Mouse (Mus musculus) G1E (cell line): ENCODE measurements at regions not wholly inside any gene's neighbourhood (a gene's known extent, or its start where the extent isn't known, plus 50 kb on each side); places are given as distances from the start of the nearest gene placed in this dataset.

Experiments used
- ATAC-seq: 2 replicates; pipeline ENCODE4 v1.8.0; 2016; ENCODE audit warnings: mild to moderate bottlenecking; ENCODE audit not compliant: insufficient number of reproducible peaks, poor library complexity, low FRiP score, severe bottlenecking; ENCODE audit errors: extremely low read depth
- DNase-seq: peaks from one replicate; pipeline ENCODE4 v3.0.0; 2012; ENCODE audit warnings: low spot score
- H3K27me3 ChIP-seq: 2 replicates; pipeline ENCODE4 v1.6.1; 2012; ENCODE audit warnings: mild to moderate bottlenecking, low read length, inconsistent platforms; ENCODE audit not compliant: insufficient read depth
- H3K36me3 ChIP-seq: replicated peaks from 2 replicates; pipeline ENCODE3; 2012; ENCODE audit warnings: mild to moderate bottlenecking, inconsistent platforms
- H3K4me1 ChIP-seq: 2 replicates; pipeline ENCODE4 v1.6.1; 2012; ENCODE audit warnings: low read depth, low read length, inconsistent platforms, mixed read lengths; ENCODE audit not compliant: insufficient read depth
- H3K4me3 ChIP-seq: 2 replicates; pipeline ENCODE4 v1.5.1; 2012; ENCODE audit warnings: low read depth, mild to moderate bottlenecking, inconsistent platforms, low read length, moderate library complexity, mixed read lengths
- H3K9me3 ChIP-seq: replicated peaks from 2 replicates; pipeline ENCODE4 v1.6.1; 2012; ENCODE audit warnings: inconsistent platforms
- CTCF ChIP-seq: IDR thresholded peaks from 2 replicates; pipeline ENCODE4 v1.5.1; 2012; ENCODE audit warnings: low read depth, low read length, inconsistent platforms, mixed read lengths
- GATA1 ChIP-seq: IDR thresholded peaks from 2 replicates; pipeline ENCODE4 v1.6.1; 2012; ENCODE audit warnings: borderline replicate concordance, low read length, inconsistent platforms, mixed read lengths
- GATA2 ChIP-seq: IDR thresholded peaks from 2 replicates; pipeline ENCODE4 v1.6.1; 2012; ENCODE audit warnings: low read depth, low read length, inconsistent platforms, borderline replicate concordance
- POLR2AphosphoS5 ChIP-seq: IDR thresholded peaks from 2 replicates; pipeline ENCODE4 v1.6.1; 2012; ENCODE audit warnings: low read depth, low read length, inconsistent platforms; ENCODE audit not compliant: insufficient replicate concordance
- TAL1 ChIP-seq: conservative IDR thresholded peaks from 2 replicates; pipeline ENCODE4 v1.6.1; 2012; ENCODE audit warnings: low read depth, low read length, inconsistent platforms, mixed read lengths

DNA sequence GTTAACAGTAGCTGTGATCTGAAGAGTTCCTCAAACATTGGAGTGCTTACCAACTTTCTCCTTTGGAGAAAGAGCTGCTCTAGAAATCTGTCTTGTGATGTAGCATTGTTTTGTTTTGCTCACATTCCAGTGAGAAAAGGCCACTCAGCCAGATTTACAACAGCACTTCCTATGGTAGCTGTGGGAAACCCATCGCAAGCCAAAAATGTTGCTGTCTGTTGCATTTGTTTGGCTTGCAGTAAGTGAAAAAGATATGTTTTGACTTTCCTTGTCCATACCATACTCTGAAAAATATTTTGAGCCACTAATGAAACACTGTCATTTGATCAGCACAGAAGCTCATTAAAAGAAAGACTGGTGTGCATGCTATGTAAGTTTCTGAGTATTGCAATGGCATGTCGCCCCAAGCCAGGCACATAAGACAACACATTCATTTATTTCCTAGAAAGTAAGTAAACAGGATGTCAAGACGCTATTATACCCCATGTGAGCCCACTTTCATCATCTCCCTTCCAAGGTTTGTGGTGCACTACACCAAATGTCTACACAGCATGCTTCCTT, 66.2 kb downstream of the Car2 start:
- no peak for ATAC-seq
- Histone ChIP-seq H3K9me3 (no peaks in the 10 kb centered on the region), H3K27me3 (no peaks in the 10 kb centered on the region), H3K4me1 (no peaks in the 10 kb centered on the region), H3K36me3 (no peaks in the 10 kb centered on the region), H3K4me3 (no peak overlapping the region)
- no peak for DNase-seq
- TF ChIP-seq TAL1 (no peak), GATA2 (no peak), POLR2AphosphoS5 (no peak), GATA1 (no peak), CTCF (no peak)

DNA sequence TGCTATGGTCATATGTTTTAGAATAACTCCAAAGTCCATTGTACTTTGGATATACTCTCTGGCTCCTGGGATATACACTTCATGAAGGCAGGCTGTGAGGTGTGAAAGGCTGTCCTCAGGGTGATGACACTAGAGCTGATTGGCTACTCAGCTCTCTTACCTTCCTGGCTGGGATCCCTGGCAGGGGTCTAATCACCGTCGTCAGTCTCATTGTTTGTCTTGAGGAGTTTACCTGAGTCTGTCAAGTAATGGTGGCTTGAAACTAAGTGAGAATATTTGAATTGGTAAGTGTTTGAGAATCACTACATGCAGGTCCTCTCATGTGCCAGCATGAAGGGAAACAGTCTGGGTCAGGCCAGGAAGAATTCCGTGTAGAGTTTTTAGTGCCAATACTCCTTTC, 66.9 kb downstream of the Car2 start:
- DNase-seq (no peak), ATAC-seq (no peak)
- H3K4me3 ChIP-seq, result no peak overlapping the region
- no peak for TF ChIP-seq TAL1
- no peak for TF ChIP-seq GATA1
- no peak for TF ChIP-seq POLR2AphosphoS5
- no peak for TF ChIP-seq GATA2
- TF ChIP-seq CTCF, result no peak
- no peaks in the 10 kb centered on the region for H3K9me3 ChIP-seq
- H3K27me3 ChIP-seq, result no peaks in the 10 kb centered on the region
- no peaks in the 10 kb centered on the region for H3K36me3 ChIP-seq
- H3K4me1 ChIP-seq, result peaks cover 2% of the 10 kb centered on the region

DNA sequence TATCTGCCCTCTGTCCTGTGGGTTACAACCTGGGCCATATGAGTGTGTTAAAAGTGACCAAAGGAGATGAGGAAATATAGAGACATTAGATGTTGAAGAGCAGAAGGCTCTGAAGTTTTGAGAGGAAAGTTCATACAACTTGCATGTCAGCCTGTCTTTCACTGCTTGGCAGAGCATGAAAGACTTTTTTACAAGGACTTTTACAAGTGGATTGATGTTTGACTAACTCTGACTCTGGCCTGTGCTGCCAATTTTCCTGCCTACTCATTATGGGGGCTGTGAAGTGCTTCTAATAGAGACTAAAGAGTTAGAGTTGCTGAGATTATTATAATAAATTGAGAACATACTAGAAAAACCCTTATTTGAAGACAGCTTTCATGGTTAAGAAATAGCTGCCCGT, 71.4 kb downstream of the Car2 start:
- no peak for TF ChIP-seq TAL1
- no peak for TF ChIP-seq GATA1
- TF ChIP-seq CTCF, result no peak
- no peak for TF ChIP-seq GATA2
- no peak for TF ChIP-seq POLR2AphosphoS5
- Histone ChIP-seq H3K9me3 (no peaks in the 10 kb centered on the region), H3K4me1 (peaks cover 14% of the 10 kb centered on the region), H3K27me3 (no peaks in the 10 kb centered on the region), H3K4me3 (no peak overlapping the region), H3K36me3 (no peaks in the 10 kb centered on the region)
- no peak for DNase-seq
- ATAC-seq, result no peak

DNA sequence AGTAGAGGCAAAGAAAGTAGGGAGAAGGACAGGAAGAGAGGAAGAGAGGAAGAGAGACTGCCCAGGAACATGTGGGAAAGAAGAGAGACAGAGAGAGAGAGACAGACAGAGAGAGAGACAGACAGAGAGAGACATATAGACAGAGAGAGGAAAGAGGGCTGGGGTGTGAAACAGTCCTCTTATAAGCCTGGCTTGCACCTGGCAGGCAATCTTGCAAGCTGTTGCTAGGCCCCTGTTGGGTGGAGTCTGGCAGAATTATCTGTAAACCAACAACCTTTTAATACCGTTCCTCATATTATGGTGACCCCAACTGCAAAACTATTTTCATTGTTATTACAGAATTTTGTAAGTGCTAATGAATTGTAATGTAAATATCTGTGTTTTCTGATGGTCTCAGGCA, 72.2 kb downstream of the Car2 start:
- no peaks in the 10 kb centered on the region for H3K9me3 ChIP-seq
- H3K27me3 ChIP-seq, result 0 out of 2 replicates have a peak, but pooled peaks cover under 1% of the 10 kb centered on the region
- peaks cover 14% of the 10 kb centered on the region for H3K4me1 ChIP-seq
- no peak for ATAC-seq
- no peak overlapping the region for H3K4me3 ChIP-seq
- DNase-seq, result no peak
- no peak for TF ChIP-seq GATA1
- no peak for TF ChIP-seq CTCF
- TF ChIP-seq GATA2, result no peak
- no peak for TF ChIP-seq TAL1
- TF ChIP-seq POLR2AphosphoS5, result no peak
- no peaks in the 10 kb centered on the region for H3K36me3 ChIP-seq

DNA sequence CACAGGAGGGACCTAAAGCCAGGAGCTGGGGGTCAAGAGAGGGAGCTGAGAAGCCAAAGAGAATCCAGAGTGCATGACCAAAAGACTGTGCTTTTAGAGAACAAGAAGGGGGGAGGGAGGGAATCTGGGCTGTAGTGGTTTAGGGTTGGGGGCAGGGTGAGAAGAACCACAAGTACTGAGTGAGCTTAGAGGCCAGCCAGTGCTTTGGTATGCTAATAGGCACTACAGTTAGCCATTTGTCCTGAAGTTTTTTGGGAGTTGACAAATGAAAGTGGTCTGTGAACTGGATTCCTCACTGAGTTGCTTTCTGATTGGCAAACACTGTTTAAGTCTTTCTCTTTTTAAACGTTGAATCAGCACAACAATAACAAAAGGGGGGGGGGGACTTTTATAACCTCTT, 73.5 kb downstream of the Car2 start:
- Histone ChIP-seq H3K9me3 (no peaks in the 10 kb centered on the region), H3K4me3 (no peak overlapping the region), H3K4me1 (peaks cover 14% of the 10 kb centered on the region), H3K36me3 (no peaks in the 10 kb centered on the region), H3K27me3 (0 out of 2 replicates have a peak, but pooled peaks cover 2% of the 10 kb centered on the region)
- DNase-seq, result no peak
- TF ChIP-seq GATA2 (no peak), POLR2AphosphoS5 (no peak), GATA1 (no peak), CTCF (no peak), TAL1 (no peak)
- ATAC-seq, result no peak

DNA sequence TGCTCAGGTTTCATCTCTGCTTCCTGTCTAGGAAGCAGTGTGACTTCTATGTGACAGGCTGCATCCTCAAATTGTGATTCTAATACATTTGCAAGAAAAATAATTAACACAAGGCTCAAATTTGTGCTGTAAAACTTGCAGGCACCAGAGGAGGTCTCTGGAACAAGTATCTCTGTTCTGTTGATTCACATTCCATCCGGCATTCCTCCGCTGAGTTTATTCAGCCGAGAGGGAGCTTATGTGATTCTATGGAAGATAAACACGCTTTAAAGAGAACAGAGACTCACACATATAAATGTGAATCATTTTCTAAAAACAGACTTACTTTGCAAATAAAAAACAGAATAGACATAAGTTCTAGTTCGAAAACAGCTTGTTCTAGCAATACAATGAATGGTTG, 78.7 kb downstream of the Car2 start:
- H3K36me3 ChIP-seq, result no peaks in the 10 kb centered on the region
- DNase-seq, result no peak
- H3K27me3 ChIP-seq, result 0 out of 2 replicates have a peak, but pooled peaks cover 2% of the 10 kb centered on the region
- H3K4me3 ChIP-seq, result no peak overlapping the region
- no peak for TF ChIP-seq TAL1
- TF ChIP-seq CTCF, result no peak
- no peak for TF ChIP-seq GATA2
- no peak for TF ChIP-seq GATA1
- TF ChIP-seq POLR2AphosphoS5, result no peak
- H3K9me3 ChIP-seq, result no peaks in the 10 kb centered on the region
- ATAC-seq, result no peak
- H3K4me1 ChIP-seq, result peaks cover 2% of the 10 kb centered on the region; the same call in 1 of the 2 replicates

DNA sequence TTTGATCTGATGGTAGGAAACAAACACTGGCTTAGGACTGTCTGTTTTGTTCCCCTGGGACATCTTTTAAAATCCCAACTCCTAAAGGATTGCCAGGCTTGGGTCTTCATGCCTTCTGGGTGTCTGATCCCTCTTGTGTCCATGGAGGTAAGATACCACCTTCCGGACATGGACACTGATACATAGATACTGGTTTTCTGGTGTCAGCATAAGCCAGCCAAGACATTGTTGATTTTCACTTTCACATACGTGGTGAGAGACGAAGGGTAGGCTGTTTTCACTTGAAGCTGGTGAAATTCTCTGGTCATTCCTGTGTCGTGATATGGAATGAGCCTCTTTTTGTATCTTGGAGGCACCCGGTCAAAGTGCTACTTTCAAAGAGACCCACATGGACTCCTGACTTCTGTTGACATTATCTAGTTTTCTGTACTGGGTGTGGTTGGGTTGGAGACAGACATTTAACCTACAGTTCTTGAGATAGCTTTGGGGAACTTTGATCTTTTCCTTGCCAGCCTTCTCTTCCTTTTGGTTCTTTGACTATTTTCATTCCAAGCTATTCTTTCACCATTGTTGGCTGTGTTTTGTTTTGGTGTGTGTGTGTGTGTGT, 79.5 kb downstream of the Car2 start:
- no peak overlapping the region for H3K4me3 ChIP-seq
- H3K36me3 ChIP-seq, result no peaks in the 10 kb centered on the region
- TF ChIP-seq GATA1, result no peak
- no peak for TF ChIP-seq TAL1
- TF ChIP-seq GATA2, result no peak
- no peak for TF ChIP-seq POLR2AphosphoS5
- TF ChIP-seq CTCF, result no peak
- ATAC-seq (no peak), DNase-seq (no peak)
- H3K27me3 ChIP-seq, result 0 out of 2 replicates have a peak, but pooled peaks cover 2% of the 10 kb centered on the region
- H3K9me3 ChIP-seq, result no peaks in the 10 kb centered on the region
- H3K4me1 ChIP-seq, result peaks cover 2% of the 10 kb centered on the region; the same call in 1 of the 2 replicates
